Mouse (Mus musculus): Measurements from ENCODE around the gene Elmsan1.

Elmsan1 gene

DNA sequence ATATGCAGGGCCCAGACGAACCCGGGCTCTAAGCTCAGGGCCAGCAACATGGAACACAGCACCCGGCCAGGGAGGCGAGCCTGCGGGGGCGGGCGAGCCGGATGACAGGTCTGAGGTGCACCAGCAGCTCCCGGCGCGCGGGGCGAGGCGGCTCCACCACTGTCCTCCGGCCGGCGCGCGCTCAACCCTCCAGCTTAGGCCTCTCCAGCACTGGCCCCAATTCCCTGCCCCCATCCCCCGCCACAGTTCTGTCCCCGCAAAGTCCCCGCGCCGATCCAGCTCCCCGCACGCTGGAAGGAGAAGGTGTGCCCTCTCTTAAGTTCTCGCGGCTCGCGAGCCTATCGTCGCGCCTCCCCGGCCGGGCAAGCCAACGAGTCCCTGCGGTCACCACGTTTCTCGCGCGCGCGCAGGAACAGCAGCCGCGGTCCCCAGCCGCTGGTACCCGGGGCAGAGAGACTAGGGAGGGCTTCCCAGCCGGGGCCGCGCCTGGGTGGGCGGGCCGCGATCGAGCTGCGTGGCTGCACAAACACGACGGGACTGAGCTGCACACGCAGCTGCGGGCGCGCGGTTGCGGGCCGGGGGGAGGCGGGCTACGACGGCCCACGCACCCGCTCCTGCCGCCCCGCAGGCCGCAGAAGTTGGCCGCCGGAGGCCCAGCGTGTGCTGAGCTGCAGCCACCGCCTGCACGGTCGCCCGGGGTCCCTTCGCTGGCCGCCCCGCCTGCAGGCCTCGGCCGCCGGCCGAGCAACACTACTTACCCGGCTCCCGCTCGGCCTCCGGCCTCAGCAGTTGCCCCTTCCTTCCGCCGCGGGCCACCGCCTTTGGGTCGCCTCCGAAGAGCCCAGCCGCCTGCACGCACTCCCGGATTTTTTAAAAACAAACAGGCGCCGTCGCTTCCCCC lies 25.7 kb downstream of the Elmsan1 start:
- in situ Hi-C loops (cut with MseI, MboI): no loop called here

DNA sequence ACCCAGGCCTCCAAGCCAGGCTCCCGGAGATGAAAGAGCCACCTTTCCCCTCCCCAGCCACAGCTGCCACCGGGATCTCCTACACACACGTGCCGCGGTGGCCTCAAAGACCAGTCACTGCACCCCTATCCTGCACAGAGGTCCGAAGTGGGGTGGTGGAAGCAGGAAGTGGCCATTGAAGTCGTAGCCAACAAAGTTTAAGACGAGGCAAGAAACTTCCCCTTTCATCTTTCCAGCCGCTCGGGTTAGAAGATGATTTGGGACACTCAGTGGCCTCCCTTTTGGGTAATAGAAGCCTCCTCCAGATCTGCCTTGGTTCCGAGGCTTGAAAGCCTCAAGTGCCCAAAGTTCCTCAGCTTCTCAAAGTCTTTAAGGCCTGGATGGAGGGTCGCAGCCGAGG lies 26.4 kb downstream of the Elmsan1 start:
- in situ Hi-C loops (cut with MseI, MboI): no loop called here

DNA sequence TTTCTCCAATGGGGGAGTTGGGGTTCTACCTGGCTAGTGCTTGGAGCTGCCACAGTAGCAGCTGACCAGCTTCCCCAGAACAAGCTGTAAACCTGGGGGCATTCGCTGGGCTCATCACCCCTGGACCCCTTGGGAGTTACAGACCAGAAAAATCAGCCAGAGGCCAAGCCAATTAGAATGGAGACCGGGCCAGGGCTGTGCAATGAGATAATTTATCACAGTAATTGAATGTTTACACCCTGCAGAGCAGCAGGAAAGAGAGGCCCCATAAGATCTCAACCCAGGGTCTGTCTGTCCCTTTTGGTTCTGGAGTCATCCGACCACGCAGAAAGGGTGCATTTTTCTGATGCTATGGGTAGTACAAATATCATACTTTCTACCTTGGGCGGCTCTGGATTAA lies 26.9 kb downstream of the Elmsan1 start:
- in situ Hi-C loops (cut with MseI, MboI): no loop called here

DNA sequence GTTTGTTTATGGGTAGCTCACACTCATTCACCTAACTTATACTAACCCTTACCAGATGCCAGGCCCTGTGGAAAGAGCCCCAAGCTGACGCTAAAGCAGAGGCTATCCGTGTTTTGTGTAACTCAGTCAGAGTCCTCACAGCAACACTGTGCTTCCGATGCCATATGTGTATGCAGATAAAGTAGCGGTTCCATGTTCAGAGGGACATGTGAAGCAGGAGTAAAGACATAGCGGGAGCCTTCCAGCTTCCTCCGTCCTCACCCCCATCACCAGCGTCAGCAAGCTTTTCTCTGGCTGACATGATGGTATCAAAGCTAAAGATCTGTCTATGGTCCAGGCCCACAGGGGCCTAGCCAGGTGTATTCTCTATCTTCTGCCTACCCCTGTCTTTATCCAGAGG lies 27.5 kb downstream of the Elmsan1 start:
- in situ Hi-C loops (cut with MseI, MboI): no loop called here

DNA sequence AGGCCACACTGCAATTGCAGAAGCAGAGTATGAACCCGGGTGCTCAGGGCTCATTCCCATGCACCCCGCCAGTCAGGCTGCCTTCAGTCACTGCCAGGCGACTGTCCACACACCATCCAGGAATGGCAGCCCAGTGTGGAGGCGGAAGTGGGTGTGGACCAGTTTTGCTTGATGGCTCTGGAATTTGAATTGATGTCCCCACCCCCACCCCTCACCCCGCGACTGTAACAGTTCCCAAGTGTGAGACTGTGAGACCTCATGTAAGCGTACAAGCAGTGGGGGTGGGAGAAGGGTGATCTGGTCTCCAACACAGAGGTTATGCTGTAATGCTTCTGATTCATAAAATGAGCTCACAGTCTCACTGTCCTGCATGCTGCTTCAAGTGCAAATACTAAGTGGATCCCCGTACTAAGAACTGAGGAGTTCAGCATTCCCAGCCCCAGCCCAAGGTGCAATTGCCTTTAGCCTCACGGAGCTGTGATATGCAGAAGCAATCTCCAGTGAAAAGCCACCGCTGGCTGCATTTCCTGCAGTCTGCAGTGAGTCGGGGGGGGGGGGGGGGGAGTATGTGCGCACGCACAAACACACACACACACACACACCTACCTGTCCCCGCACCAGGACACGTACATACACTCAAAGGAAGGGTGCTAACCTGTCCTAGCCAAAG lies 28.4 kb downstream of the Elmsan1 start:
- in situ Hi-C loops (cut with MseI, MboI): no loop called here

DNA sequence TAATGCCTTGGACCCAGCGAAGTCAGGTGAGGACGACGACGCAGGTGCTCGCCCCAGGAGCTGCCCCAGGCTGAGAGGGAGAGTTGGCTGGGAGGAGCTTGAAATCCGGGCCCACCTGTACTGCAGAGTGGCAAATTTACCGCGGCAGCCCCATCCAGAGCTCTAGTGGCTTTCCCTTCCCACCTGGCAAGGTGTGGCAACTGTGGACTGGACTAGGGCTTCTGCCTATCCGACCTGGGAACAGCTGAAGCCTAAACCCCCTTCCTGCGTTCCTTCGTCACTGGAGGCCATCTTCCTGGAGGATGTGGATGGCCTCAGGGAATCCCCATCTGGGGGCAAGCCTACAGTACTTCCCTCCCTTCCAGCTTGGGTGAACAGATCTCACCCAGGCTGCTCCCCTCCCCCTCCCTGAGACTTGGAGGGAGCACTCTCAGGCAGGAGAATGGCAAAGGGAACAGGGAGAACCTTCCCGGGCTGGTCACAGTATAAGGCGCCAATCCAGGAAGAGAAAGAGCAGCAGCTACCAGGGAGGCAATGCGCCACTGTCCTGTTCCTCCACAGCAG lies 29.7 kb downstream of the Elmsan1 start:
- in situ Hi-C loops (cut with MseI, MboI): no loop called here

DNA sequence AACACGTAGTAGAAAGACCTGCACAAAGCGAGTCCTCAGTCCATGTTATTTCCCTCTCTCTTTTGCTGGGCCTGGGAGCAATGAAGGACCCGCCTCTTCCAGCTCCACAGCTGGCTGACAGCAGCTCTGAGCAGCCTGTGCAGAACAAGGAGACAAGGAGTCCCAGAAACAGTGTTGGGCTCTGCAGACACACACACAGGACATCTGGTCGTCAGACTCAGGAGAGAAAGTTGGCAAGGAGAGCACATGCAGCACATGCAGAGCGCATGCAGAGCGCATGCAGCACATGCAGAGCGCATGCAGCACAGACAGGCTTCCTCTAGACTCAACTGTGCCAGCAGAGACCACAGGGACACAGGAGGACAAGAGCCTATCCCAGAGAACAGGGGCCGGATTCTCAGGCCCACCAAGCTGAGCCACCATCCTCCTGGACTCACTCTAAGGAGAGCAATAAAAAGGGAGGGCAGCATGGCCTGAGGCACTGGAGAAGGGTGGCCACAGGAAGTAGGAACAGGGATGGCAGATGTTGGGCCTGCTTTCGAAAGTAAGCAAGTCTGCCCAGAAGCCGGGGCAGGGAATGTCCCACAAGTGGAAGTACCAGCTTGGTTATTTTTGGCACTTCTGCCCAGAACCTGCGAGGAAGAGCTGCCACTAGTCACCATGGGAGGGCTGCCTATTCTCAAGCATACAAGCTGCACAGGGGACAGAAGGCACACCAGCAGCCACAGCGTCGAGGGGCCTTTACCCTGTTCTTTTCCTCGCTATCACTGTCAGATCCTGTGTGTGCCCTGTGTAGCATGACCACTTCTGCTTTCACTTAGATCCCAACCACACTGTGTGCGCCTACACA lies 30.7 kb downstream of the Elmsan1 start:
- in situ Hi-C loops (cut with MseI, MboI): no loop called here

DNA sequence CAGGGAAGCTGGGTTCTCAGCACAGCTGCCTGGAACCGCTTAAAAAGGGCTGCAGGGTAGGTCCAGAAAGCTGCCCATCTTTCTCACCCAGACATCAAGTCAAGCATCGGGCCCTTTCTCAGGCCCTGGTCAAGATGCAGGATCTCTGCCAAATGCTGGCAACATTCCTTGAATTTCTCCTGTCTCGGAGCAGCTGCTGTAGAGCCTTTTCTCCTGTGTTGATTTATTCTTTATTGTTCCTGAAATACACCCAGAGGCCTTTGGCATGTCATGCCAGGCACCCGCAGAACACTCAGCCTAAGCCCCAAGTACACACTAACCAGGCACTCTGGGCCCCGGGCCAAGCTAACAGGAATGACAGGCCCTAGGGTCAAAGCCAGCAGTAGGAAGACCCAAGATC lies 31.7 kb downstream of the Elmsan1 start:
- in situ Hi-C loops (cut with MseI, MboI): no loop called here

DNA sequence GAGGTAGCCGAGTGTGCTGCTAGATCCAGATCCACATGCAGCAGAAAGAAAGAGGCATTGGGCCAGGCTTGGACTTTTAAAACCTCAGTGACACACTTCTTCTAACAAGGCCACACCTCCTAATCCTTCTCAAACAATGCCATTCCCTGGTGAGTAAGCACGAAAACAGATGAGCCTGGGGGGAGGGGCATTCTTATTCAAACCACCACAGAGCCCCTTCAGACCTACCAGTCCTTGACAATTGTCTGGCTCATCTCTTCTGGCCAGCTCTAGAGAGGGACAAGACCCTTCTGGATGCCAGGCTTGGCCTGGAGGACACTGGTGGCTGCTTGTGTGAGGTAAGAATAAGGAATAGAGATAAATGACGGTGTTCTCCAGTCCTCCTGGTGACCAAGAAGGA lies 32.1 kb downstream of the Elmsan1 start:
- in situ Hi-C loops (cut with MseI, MboI): no loop called here

DNA sequence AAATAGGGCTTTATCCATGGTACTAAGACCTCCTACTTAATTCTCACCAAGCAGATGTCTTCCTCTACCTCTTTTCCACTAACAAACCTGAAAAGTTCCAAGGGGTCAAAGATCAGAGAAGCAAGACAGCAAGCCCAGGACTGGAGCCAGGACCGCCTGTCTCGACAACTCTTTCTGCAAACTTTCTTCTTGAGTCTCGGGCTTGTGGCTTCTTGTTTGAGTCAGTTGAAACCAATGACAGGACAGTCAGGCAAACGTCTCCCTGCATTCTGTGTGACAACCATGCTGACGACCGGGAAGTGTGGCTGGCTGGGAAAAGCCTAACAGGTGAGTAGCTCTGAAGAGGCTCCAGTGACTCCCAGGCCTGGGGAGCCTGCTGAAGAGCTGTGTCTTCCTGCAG lies 33.1 kb downstream of the Elmsan1 start:
- in situ Hi-C loops (cut with MseI, MboI): no loop called here

DNA sequence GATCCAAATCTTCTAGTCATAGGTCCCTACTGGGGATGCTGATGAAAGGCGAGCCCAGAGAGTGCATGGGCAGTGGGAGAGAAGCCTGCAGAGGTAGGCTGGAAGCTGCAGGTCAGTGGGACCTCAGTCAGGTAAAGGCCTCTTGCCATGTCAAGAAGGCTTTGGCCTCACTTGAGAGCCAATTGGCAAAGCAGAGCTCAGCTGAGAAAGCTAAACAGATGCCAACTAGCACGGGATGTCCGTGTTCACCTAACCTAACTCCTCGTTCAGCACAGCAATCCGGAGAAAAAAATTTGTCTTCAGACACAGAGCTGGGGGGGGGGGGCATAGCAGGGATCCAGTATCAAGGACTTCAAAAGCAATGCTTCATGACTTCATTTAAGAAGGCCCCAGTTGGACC lies 33.7 kb downstream of the Elmsan1 start:
- in situ Hi-C loops (cut with MseI, MboI): no loop called here

DNA sequence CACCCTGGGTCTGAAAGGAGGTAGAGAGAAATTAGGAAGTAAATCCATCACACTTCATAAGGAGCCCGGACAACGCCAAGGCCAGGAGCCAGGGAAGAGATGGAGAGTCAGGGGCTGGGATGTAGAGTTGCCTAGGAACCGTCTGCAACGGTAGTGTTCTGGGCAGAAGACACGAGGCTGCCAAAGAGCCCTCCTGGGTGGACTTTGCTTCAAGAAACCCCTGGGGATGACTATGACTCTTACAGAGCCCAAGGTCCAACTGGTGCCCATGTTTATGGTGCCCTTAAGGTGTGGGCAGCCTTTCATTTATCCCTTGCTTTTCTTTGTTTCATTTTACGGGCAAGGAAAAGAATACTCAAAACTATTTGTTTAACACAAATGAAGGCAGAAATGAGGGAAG lies 36.7 kb downstream of the Elmsan1 start:
- in situ Hi-C loops (cut with MseI, MboI): no loop called here

DNA sequence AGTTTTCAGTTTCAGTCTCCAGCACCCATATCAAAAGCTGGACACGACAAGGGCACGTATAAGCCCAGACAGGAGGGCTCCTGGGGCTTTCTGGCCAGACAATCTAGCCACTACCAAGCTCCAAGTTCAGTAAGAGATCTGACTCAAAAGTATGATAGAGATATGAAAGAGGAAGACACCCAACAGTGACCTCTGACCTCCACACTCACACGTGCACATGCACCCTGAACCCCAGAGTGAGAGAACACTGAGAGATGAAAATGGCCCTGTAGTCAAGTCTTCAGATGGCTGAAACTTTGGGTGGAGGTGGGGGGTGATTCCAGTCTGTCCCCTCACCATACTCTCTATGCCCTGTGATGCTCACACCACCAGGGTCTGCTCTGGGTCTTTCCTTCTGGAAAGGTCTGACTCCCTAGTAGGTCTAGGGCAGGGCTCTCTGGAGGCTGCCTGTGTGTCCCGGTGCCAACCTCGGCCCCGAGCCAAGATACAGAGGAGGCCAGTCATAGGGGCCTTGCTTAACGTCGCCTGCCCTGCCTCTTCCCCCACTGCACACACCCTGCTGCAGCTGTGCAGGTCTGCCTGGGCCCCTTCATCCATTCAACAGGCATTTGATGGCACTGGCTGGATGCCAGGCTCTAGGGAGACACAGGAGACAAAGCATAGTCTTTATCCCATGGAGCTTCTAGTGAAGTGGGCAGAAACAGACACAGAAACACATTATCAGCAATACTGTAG lies 37.8 kb downstream of the Elmsan1 start:
- in situ Hi-C loops (cut with MseI, MboI): no loop called here

DNA sequence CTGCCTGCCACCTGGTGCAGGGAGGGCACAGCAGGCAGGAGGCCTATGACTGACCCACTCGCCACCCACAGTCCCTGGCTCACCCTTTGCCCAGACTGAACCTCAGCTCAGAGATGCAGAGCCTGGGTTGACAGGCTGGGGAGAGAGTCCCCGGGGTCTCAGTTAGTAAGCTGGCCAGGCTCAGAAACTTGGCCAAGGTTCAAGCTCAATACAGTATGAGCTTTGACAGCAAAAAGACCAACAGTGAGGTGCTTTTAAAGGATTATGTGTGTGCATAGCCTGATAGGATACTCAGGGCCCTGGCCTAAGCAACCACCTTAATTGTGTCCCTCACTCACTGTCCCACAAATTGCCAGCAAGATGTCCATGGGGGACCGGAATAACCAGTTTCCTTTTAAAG lies 38.6 kb downstream of the Elmsan1 start:
- in situ Hi-C loops (cut with MseI, MboI): no loop called here

DNA sequence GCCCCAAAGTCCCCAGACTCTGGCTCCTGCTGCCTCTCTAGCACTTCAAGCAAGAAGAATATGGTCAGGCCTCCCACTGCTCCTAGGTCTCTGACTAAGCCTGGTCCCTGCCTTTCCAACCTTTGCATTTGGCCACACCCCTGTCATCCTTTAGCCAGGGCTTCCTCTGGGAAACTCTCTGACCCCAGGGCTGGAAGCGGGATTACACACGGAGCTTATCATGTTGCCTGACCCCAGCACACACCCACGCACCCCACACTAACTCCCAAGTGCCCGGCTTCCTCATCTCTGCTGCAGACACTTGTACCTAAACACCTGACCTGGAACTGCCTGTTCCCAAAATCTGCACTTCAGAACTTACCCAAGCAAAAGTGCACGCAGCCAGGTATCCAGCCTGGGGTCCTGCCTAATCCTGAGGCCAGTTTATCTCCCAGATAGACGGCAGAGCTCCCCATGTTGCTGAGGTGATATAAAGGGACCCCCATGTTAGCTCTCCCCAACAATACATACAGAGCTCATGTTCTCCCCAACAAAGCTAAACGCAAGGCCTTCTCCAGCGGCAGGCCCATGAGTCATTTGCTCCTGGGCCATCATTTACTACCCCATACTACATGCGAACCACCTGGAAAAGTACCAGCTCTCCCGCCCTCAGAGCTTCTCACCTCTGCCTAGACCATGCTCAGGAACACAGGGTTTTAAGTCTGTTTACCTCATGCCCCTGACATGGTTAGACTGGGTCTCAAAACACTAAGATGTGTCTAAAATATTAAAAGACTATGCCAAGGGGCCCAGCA lies 39.8 kb downstream of the Elmsan1 start:
- in situ Hi-C loops (cut with MseI, MboI): no loop called here

DNA sequence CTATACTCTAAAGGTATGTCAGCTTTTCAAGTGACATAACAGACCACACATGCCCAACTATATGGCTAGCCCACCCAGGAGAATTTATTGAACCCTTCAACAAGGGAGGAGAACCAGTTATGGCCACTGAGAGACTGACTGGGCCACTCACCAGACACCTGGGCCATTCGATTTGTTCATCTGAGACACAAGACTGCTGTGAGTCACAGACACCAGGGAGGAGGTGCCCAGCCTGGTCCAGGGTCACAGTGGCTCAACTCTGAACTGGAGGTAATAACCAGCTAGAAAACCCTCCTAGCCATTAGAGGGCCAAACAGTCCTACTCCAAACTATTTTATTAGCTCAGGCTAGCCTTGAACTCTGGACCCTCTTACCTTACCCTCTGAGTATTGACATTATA lies 40.6 kb downstream of the Elmsan1 start:
- in situ Hi-C loops (cut with MseI, MboI): no loop called here

DNA sequence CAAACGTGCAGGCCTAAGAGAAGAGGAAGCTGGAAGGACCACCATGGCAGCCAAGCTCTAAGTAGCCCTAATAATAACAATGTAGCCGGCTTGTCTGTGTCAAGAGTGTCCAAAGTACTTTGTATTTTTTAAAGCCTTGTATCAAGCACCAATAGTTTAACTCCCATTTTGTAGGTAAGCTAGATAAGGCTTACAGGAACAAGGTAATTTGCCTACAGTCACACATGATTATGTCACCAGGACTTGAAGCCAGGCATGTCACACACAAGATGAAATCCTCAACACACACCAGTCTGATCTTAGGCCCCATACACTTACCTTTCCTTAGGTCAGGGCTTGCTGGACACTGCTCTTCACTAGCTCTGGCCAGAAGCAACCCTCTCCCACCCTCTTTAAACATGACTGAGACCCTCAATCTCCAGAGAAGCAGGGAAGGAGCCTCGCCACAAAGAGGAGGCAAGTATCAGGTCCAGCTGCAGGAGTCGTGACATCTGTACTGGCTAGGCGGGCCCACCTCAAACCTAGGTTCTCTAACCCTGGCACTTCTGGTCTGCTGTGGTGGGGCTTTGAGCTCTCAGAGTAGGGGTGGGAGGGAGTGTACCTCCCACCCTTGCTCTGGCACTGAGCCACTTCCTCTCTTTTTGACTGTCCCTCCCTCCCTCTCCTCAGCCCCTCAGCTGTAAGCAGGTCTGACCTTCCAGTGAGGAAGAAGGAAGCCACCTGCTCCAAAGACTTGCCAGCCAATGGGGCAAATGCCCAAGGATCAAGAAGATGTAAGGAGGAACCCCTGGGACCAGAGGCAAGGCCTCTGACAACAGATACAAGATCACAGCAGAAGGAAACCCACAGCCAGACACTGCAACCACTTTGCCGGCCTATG lies 41.6 kb downstream of the Elmsan1 start:
- in situ Hi-C loops (cut with MseI, MboI): no loop called here

DNA sequence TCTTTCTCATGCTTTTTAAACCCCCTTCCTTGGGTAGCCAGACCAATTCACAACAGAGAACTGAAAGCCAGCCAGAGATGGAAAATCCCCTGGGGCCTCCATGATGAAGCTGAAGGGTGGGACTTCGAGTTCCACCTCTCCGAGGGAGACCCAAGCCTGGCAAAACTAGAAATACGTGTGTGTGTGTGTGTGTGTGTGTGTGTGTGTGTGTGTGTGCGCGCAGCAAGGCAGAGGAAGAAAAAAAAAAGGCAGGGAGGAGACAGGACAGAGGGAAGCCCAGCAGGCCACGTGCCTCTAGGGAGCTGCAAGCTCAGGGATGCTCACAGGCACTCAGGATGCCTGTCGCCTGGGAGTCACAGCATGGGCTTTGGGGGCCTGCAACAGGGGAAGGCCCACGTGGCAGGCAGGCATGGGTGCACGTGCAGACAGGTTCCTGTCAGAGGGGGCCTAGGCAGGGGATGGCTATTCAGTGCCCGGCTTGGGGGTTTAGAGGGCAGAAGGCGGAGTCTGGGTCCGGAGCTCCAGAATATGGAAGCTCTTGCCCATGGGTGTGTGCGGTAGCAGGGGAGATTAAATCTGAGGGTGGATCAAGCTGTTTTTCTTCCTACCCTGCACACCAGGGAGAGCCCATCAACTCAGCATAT lies 42.4 kb downstream of the Elmsan1 start:
- in situ Hi-C loops (cut with MseI, MboI): no loop called here

DNA sequence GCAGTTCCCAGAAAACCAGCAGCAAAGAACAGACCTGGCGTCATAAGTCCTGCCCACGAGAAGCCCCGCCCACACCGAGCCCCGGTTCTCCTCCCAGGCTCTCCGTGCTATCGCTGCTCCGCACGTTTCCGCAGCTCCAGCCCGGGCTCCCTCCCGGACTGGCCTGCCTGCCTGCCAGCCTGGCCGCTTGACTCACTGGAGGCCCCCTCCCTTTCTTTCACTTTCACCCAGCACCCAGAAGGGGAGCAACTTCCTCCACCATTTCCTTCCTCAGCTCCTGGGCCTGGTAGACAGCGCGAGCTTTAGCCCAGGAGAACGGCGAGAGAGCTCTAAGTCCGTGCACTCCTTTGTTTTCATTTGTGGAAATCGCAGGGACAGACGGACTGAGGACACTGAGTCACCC lies 43.0 kb downstream of the Elmsan1 start:
- in situ Hi-C loops (cut with MseI, MboI): no loop called here

All from mouse trophoblast stem cell (cell line).